Mouse (Mus musculus) kidney, embryonic 16.5 days (tissue): ENCODE results near the gene Tmc7. TPM values are rescaled to one million over a fixed set of nuclear protein-coding genes. Genes with fewer than 3 reads are reported as not detected.

Source experiments
- ATAC-seq: fragments of 200-750 bp; cut with Nextera tagmentation; 2 replicates; pipeline ENCODE4 v1.8.0; 2017; ENCODE audit warnings: moderate TSS enrichment; ENCODE audit not compliant: low FRiP score, low TSS enrichment
- H3K27ac ChIP-seq: fragments of 300-500 bp; sonication (generic); 2 replicates; pipeline ENCODE4 v1.5.1; 2014; ENCODE audit warnings: low read length
- H3K27me3 ChIP-seq: fragments of 300-500 bp; sonication (generic); 2 replicates; pipeline ENCODE4 v1.6.1; 2014; ENCODE audit warnings: low read length, control low read depth, mixed read lengths; ENCODE audit not compliant: insufficient read depth
- H3K36me3 ChIP-seq: fragments of 300-500 bp; sonication (generic); 2 replicates; pipeline ENCODE4 v1.6.1; 2014; ENCODE audit warnings: low read length, control low read depth, mixed read lengths; ENCODE audit not compliant: insufficient read depth
- H3K4me1 ChIP-seq: fragments of 300-500 bp; sonication (generic); 2 replicates; pipeline ENCODE4 v1.6.1; 2014; ENCODE audit warnings: low read length, control low read depth, mixed read lengths; ENCODE audit not compliant: insufficient read depth
- H3K4me2 ChIP-seq: fragments of 300-500 bp; sonication (generic); replicated peaks from 2 replicates; pipeline ENCODE4 v1.6.1; 2014; ENCODE audit warnings: low read depth, low read length
- H3K4me3 ChIP-seq: fragments of 300-500 bp; sonication (generic); 2 replicates; pipeline ENCODE4 v1.5.1; 2014; ENCODE audit warnings: mild to moderate bottlenecking, low read length
- H3K9ac ChIP-seq: fragments of 300-500 bp; sonication (generic); replicated peaks from 2 replicates; pipeline ENCODE4 v1.6.1; 2014; ENCODE audit warnings: low read length
- H3K9me3 ChIP-seq: fragments of 300-500 bp; sonication (generic); 2 replicates; pipeline ENCODE4 v1.6.1; 2016; ENCODE audit warnings: low read length, control low read depth
- WGBS: fragments of 180-500 bp; shearing (Covaris S2); extraction: QIAGEN DNeasy Blood & Tissue Kit; methylation state at CpG from one replicate; pipeline ENCODE4 v1.1.7; 2014; 5-methylcytosine and 5-hydroxymethylcytosine counted together
- polyA plus RNA-seq: library from polyadenylated mRNA; unstranded; fragments of >200 nt; fragmentation: Nextera tagmentation; extraction: Ambion mirVana; gene quantifications from 2 replicates; pipeline ENCODE4 v1.2.1, GENCODE M21; 2015

Tmc7 gene
- polyA plus RNA-seq, 1 experiment from 2014 or later = 2.6 TPM

- Histone ChIP-seq H3K36me3 (no peaks in the 10 kb centered on the region), H3K4me2 (peak overlapping the region; percentile 41), H3K27ac (0 out of 2 replicates have a peak overlapping the region, but pooled peaks have one; percentile 34), H3K27me3 (peaks cover 27% of the 10 kb centered on the region), H3K9me3 (no peaks in the 10 kb centered on the region), H3K4me1 (peaks cover 32% of the 10 kb centered on the region), H3K9ac (0 out of 2 replicates have a peak overlapping the region, but pooled peaks have one; percentile 8), H3K4me3 (no peak overlapping the region)
- ATAC-seq = peak; percentile 75
- 11% methylated on average over 9 of the region's 9 CpGs for WGBS
Measured at GRCm38 (mm10) chr7:118593567-118594407, 9.3 kb upstream of the Tmc7 start.

GRCm38 (mm10) chr7:118592146-118592545 lies 7.6 kb upstream of the Tmc7 start:
- Histone ChIP-seq H3K9me3 (no peaks in the 10 kb centered on the region), H3K36me3 (no peaks in the 10 kb centered on the region), H3K4me1 (peaks cover 25% of the 10 kb centered on the region), H3K27ac (no peak overlapping the region), H3K9ac (no peak overlapping the region), H3K27me3 (peaks cover 12% of the 10 kb centered on the region), H3K4me3 (no peak overlapping the region), H3K4me2 (no peak overlapping the region)
- ATAC-seq = no peak
- 46% methylated on average over 6 of the region's 6 CpGs for WGBS

GRCm38 (mm10) chr7:118590726-118591305 lies 6.3 kb upstream of the Tmc7 start:
- ATAC-seq = no peak
- Histone ChIP-seq H3K27ac (no peak overlapping the region), H3K36me3 (no peaks in the 10 kb centered on the region), H3K4me1 (peaks cover 21% of the 10 kb centered on the region), H3K9me3 (no peaks in the 10 kb centered on the region), H3K4me3 (no peak overlapping the region), H3K9ac (no peak overlapping the region), H3K27me3 (no peaks in the 10 kb centered on the region), H3K4me2 (no peak overlapping the region)
- 93% methylated on average over 5 of the region's 5 CpGs for WGBS

GRCm38 (mm10) chr7:118585856-118586255 lies 1.3 kb upstream of the Tmc7 start:
- H3K4me2 ChIP-seq = no peak overlapping the region
- H3K27me3 ChIP-seq = no peaks in the 10 kb centered on the region
- no peak overlapping the region for H3K4me3 ChIP-seq
- H3K36me3 ChIP-seq = no peaks in the 10 kb centered on the region
- ATAC-seq = no peak
- no peak overlapping the region for H3K27ac ChIP-seq
- H3K4me1 ChIP-seq = no peaks in the 10 kb centered on the region
- no peak overlapping the region for H3K9ac ChIP-seq
- WGBS = 62% methylated on average over 6 of the region's 6 CpGs
- H3K9me3 ChIP-seq = no peaks in the 10 kb centered on the region

- Histone ChIP-seq H3K27ac (no peak overlapping the region), H3K4me2 (peak overlapping the region; percentile 96), H3K9me3 (no peaks in the 10 kb centered on the region), H3K9ac (no peak overlapping the region), H3K4me3 (peak overlapping the region; percentile 63), H3K36me3 (no peaks in the 10 kb centered on the region), H3K27me3 (no peaks in the 10 kb centered on the region), H3K4me1 (no peaks in the 10 kb centered on the region)
- ATAC-seq = peak; percentile 49
- 71% methylated on average over 5 of the region's 5 CpGs for WGBS
Measured at GRCm38 (mm10) chr7:118584926-118585325, 390 bp upstream of the Tmc7 start.

GRCm38 (mm10) chr7:118583821-118584220 lies 715 bp downstream of the Tmc7 start:
- no peaks in the 10 kb centered on the region for H3K4me1 ChIP-seq
- peak overlapping the region; percentile 63 for H3K4me3 ChIP-seq
- no peak overlapping the region for H3K27ac ChIP-seq
- no peaks in the 10 kb centered on the region for H3K27me3 ChIP-seq
- ATAC-seq = no peak; the same call in 1 of the 2 replicates
- H3K36me3 ChIP-seq = no peaks in the 10 kb centered on the region
- 32% methylated on average over 7 of the region's 7 CpGs for WGBS
- peak overlapping the region; percentile 96 for H3K4me2 ChIP-seq
- H3K9ac ChIP-seq = peak overlapping the region; percentile 74
- H3K9me3 ChIP-seq = no peaks in the 10 kb centered on the region

- no peak overlapping the region for H3K4me2 ChIP-seq
- no peak overlapping the region for H3K27ac ChIP-seq
- no peaks in the 10 kb centered on the region for H3K9me3 ChIP-seq
- 56% methylated on average over 2 of the region's 2 CpGs for WGBS
- H3K27me3 ChIP-seq = no peaks in the 10 kb centered on the region
- ATAC-seq = no peak
- no peaks in the 10 kb centered on the region for H3K4me1 ChIP-seq
- no peaks in the 10 kb centered on the region for H3K36me3 ChIP-seq
- H3K9ac ChIP-seq = no peak overlapping the region
- H3K4me3 ChIP-seq = no peak overlapping the region
Measured at GRCm38 (mm10) chr7:118579938-118580337, 4.6 kb downstream of the Tmc7 start.

- no peak for ATAC-seq
- H3K4me2 ChIP-seq = no peak overlapping the region
- no peaks in the 10 kb centered on the region for H3K9me3 ChIP-seq
- H3K36me3 ChIP-seq = no peaks in the 10 kb centered on the region
- no peak overlapping the region for H3K4me3 ChIP-seq
- no peaks in the 10 kb centered on the region for H3K27me3 ChIP-seq
- WGBS = 54% methylated on average over 3 of the region's 3 CpGs
- H3K9ac ChIP-seq = no peak overlapping the region
- H3K27ac ChIP-seq = no peak overlapping the region
- no peaks in the 10 kb centered on the region for H3K4me1 ChIP-seq
Measured at GRCm38 (mm10) chr7:118578269-118578668, 6.3 kb downstream of the Tmc7 start.

GRCm38 (mm10) chr7:118572039-118572438 lies 12.5 kb downstream of the Tmc7 start:
- peaks cover 4% of the 10 kb centered on the region; the same call in 1 of the 2 replicates for H3K9me3 ChIP-seq
- WGBS = 68% methylated on average over 5 of the region's 5 CpGs
- no peak overlapping the region for H3K4me3 ChIP-seq
- no peak for ATAC-seq
- H3K27ac ChIP-seq = no peak overlapping the region
- H3K36me3 ChIP-seq = no peaks in the 10 kb centered on the region
- H3K9ac ChIP-seq = no peak overlapping the region
- H3K4me2 ChIP-seq = no peak overlapping the region
- H3K27me3 ChIP-seq = no peaks in the 10 kb centered on the region
- H3K4me1 ChIP-seq = no peaks in the 10 kb centered on the region

- H3K27ac ChIP-seq = no peak overlapping the region
- H3K4me2 ChIP-seq = no peak overlapping the region
- H3K4me1 ChIP-seq = no peaks in the 10 kb centered on the region
- WGBS = 62% methylated on average over 5 of the region's 5 CpGs
- no peaks in the 10 kb centered on the region for H3K36me3 ChIP-seq
- no peak for ATAC-seq
- no peak overlapping the region for H3K4me3 ChIP-seq
- H3K9me3 ChIP-seq = peaks cover 4% of the 10 kb centered on the region; the same call in 1 of the 2 replicates
- H3K27me3 ChIP-seq = no peaks in the 10 kb centered on the region
- H3K9ac ChIP-seq = no peak overlapping the region
Measured at GRCm38 (mm10) chr7:118571350-118571749, 13.2 kb downstream of the Tmc7 start.
